Mouse (Mus musculus): ENCODE results near the gene Jup.

DNA sequence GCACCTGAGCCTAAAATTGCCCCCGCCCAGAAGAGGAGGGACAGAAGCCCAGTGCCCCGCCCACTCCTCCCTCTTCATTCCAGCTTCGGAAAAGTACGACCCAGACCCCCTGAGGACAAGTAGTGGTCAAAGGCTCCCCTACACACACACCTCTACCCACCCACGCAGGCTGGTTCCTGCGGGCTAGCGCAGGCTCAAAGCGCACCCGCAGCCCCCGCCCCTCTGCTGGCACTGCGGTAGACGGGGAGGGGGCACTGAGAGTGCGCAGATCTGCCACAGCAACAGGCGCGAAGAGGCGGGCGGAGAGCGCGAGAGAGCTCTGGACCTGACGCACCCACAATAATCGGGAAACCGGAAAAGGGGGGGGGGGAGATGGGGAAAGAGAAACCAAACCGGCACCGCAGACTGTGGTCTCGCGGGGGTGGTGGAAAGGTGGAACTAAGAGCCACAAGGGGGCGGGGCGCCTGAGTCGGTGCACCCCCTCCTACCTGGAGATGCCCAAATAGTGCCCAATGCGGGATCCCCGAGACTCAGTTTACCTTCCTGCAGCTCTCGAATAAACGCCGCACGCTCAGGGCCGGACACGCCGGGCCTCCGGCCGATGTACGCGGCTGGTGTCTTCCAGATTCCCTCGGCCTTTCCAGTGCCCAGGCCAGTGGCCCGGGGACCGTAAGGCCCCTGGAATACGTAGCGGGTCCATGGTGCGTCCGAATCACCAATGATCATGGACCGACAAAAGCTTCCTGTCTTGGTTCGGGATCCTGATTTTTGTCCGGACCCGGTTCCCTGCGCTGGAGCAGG is 42.2 kb downstream of the Jup start:
- TF ChIP-seq CTCF (IDR thresholded peaks at IDR 0.05; ENCODE audit: low read depth) (no peak), EP300 (IDR thresholded peaks at IDR 0.05; ENCODE audit: low read depth) (no peak)
